Mouse (Mus musculus) bone marrow, adult 2 months (tissue): Measurements from ENCODE around the gene Itm2c.

ENCODE experiments used
- CTCF ChIP-seq: fragments of 200-500 bp; IDR thresholded peaks from 2 replicates; pipeline ENCODE4 v1.5.1; 2011; ENCODE audit warnings: low read length, control low read depth; ENCODE audit not compliant: control insufficient read depth, insufficient read depth
- POLR2A ChIP-seq: fragments of 200-500 bp; IDR thresholded peaks from 2 replicates; pipeline ENCODE4 v1.6.1; 2011; ENCODE audit warnings: low read depth, mild to moderate bottlenecking, control low read depth, low read length, borderline replicate concordance; ENCODE audit not compliant: control insufficient read depth

- TF ChIP-seq POLR2A (no peak), CTCF (no peak)
Observed at GRCm38 (mm10) chr1:85931170-85931569, 37.1 kb downstream of the Itm2c start.
